Mouse (Mus musculus): ENCODE measurements around the gene Clhc1.

The Clhc1 gene

DNA sequence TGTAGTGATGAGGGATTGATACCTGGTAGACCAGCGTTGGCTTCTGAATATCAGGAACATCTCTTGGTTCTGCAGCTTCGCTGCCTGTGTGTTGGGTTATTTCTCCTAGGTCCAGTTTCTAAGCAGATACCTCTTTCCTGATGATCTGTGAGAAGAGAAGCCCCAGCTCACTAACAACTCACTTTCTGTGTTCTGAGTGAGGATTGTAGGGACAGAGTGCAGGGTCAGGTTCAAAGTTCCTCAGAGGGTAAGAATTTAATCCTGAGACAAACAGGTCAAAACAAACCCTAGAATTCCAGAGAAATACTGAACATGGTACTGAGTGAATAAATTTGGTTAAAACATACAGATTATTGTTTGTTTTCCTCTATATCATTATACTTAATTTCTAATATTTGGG lies 15.7 kb downstream of the Clhc1 start:
- no peak for DNase-seq

DNA sequence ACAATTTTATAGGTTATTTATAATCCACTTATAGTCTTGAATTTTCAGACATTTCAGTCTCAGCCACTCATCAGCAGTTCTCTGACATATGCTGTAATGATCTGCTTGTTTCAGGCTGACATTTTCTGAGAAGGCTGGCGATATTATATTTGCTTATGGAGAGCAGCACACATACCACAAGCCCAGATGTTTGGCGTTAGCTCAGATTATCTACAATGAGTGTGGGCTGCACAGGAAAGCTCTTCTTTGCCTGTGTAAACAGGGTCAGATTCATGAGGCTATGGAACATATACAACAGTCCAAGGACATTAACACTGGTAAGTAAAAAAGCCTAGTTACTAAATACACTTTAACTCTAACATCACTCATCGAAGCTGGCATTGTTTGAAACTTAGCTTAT lies 23.8 kb downstream of the Clhc1 start:
- DNase-seq: no peak

- no peak for DNase-seq
These were observed 24.9 kb downstream of the Clhc1 start for GRCm38 (mm10) chr11:29572656-29573055.

DNA sequence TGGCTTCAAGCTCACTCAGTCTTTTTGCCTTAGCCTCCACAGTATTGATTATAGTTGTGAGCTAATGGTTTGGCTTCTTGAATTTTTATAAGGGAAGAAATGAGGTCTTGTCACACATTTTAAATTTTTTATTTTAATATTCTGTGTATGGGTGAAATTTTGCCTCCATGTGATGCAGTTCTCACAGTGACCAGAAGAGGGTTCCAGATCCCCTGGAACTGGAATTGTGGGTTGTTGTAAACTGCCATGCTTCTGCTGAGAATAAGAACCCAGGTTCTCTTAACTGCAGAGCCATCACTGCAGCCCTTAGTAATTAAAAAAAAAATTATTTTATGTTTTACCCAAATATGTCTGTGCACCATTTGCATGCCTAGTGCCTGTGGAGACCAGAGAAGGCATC lies 31.9 kb downstream of the Clhc1 start:
- no peak for DNase-seq

DNA sequence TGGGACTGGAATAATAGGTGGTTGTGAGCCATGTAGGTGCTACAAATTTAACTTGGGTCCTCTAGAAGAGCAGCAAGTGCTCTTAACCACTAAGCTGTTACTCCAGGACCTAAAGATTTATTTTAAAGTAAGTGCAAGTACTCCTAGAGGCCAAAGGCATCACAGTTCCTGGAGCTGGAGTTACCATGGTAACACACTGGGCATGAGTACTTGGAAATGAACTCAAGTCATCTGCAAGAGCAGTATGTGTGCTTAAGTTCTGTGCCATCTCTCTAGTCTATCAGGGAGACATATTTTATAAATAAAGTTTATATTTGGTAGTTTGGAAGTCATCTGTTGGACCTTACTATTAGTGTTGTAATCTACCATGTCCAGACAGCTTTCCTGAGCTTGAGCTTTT lies 47.5 kb downstream of the Clhc1 start:
- DNase-seq: no peak

DNA sequence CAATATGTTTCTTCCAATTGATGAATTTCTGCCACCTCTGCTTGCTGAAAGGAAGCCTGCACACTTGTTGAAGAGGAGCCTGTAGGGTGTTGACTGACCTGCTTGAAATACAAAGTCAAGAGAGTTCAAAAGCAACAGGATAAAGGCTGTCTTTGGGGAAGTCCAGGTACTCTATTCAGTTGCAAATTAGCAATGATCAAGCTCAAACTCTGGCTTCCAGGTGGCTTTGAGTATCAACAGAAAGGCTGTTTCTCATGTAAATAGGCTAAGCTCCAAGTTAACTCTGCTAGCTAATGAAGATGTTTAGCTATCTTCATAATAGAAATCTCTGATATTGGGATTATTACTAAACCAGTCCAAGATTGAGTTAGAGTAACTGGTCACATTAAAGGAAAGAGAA lies 49.4 kb downstream of the Clhc1 start:
- no peak for DNase-seq

DNA sequence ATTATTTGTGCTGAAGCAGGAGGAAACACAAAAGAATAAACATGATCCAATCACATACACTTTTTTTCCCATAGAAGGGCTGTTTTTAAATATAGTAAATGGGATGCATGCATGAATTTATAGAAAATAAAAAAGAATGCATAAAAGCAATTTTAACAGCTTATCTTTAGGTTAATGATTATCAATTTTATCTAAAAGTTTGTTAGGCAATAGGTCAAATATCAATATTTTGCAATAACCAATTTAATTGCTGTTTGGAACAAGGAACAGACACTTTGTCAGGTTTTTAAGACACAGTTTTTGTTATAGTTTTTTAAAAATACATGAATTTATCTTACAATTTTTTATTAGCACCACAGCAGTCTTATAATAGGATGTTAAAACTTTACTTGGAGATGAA lies 51.2 kb downstream of the Clhc1 start:
- DNase-seq: no peak

- DNase-seq: no peak
These were observed 55.8 kb downstream of the Clhc1 start for GRCm38 (mm10) chr11:29603581-29603980.

- no peak for DNase-seq
These were observed 59.8 kb downstream of the Clhc1 start for GRCm38 (mm10) chr11:29607465-29607990.

- no peak for DNase-seq
These were observed 62.2 kb downstream of the Clhc1 start for GRCm38 (mm10) chr11:29609756-29610468.

DNA sequence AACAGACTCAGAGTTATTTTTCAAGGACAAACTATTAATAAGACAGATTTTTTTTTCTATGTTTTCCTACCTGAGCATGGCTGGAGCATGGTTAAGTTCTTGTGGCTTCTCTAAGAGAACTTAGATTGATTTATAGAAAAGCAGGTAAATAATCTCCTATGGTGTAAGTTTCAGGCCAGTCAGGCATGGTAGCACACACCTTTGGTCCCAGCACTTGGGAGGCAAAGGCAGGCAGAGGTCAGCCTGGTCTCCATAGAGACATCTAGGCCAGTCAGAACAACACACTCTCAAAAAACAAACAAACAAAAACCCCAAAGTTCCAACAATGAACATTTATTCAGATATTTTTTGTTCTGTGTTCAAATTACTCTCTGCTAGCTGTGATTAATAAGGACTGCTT lies 64.3 kb downstream of the Clhc1 start:
- peak; percentile 29 for DNase-seq

- DNase-seq: no peak
These were observed 65.5 kb downstream of the Clhc1 start for GRCm38 (mm10) chr11:29613185-29613735.

- no peak for DNase-seq
These were observed 66.6 kb downstream of the Clhc1 start for GRCm38 (mm10) chr11:29614217-29614924.

GRCm38 (mm10) chr11:29622030-29622790 lies 74.5 kb downstream of the Clhc1 start:
- DNase-seq: no peak

GRCm38 (mm10) chr11:29623327-29623726 lies 75.6 kb downstream of the Clhc1 start:
- DNase-seq: no peak

- DNase-seq: no peak
These were observed 78.8 kb downstream of the Clhc1 start for GRCm38 (mm10) chr11:29626541-29626940.

- no peak for DNase-seq
These were observed 80.0 kb downstream of the Clhc1 start for GRCm38 (mm10) chr11:29627706-29628105.

Data from kidney, adult 11 months (tissue).